21 mouse cellular contexts compared by ENCODE assay signal in the genomic region with DNA sequence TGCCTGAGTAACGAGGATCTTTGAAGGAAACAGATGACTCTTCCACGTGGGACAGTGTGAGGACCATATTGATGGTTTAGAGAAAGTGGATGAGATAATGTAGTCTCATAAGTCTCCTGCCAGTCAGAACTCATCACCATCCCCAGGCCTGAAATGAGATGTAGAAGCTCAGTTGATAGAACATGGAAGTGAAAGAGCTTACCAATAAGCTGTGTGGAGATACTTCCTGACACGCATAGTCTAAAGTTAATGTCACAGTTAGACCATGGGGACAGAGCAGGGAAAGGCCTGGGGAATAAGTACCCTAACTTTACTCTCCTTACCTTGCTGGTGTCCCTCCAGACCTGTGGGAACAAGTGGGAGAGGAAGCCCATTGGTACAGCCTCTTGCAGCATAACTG. TPM values are rescaled to one million over a fixed set of nuclear protein-coding genes. Genes with fewer than 3 reads are reported as not detected.
A peak's percentile ranks its signal among the peaks of the same experiment; 100 is the strongest.
DNase-seq lines count a peak whose midpoint lies in the region; ATAC-seq lines count a peak whose summit lies in the region.
"Had no signal": no experiment of that assay in that cellular context is flagged by ENCODE, and none has a peak within 500 bp of the region (broad histone marks: within the 10 kb centered on the region; RNA-seq: fewer than 3 reads in every experiment).

No protein-coding gene starts in this region.

- peak; percentile 55 for DNase-seq in A20 (ENCODE audit: low read depth, low spot score)
- DNase-seq in testis, postnatal 14 days (ENCODE audit: low spot score) = no peak
- DNase-seq in right cerebral cortex, adult 18-20 months = no peak
- DNase-seq in lung, postnatal 25 days (ENCODE audit: low spot score) = no peak
- DNase-seq: adrenal gland, adult 8-10 months; adrenal gland, postnatal 25 days; cerebellum, adult 11-12 months; cerebellum, adult 8-10 months; cerebellum, postnatal 14 days; gastrocnemius, postnatal 10 days; heart, adult 18-20 months; heart, postnatal 10 days; heart, postnatal 36 days had no signal

- 0 out of 2 replicates have a peak, but pooled peaks have one; percentile 32 for ATAC-seq in common myeloid progenitor, adult 5-6 weeks (replicated peaks; ENCODE audit: low read depth, poor library complexity, severe bottlenecking)
- ATAC-seq in megakaryocyte progenitor cell, adult 5-6 weeks (replicated peaks; ENCODE audit: poor library complexity) = 0 out of 2 replicates have a peak, but pooled peaks have one; percentile 29
- ATAC-seq: activated CD4-positive, CD25-positive, alpha-beta regulatory T cell, adult 4 months; CD4-positive, CD25-positive, alpha-beta regulatory T cell, adult 4 months; forebrain, embryonic 13.5 days; forebrain, embryonic 16.5 days; hindbrain, embryonic 16.5 days; intestine, embryonic 15.5 days had no signal

RNA-seq across cellular contexts. Expression of a gene that starts 22.9 kb away (rescaled TPM):
- 13.5 and 15.1 TPM in 2 replicates for total RNA-seq in common myeloid progenitor, adult 5-6 weeks (2017)
- total RNA-seq in megakaryocyte progenitor cell, adult 5-6 weeks (2015) = 16.9 and 17.8 TPM in 2 replicates
- total RNA-seq in megakaryocyte progenitor cell, adult 5-6 weeks (2017) = 11.8 and 12.4 TPM in 2 replicates
